Mouse (Mus musculus) liver, adult 2 months (tissue): Measurements from ENCODE around the gene Zc3h4.
A peak's percentile ranks its signal among the peaks of the same experiment; 100 is the strongest.

Experiments used
- CTCF ChIP-seq: fragments of 200-500 bp; IDR thresholded peaks from 2 replicates; pipeline ENCODE4 v1.5.1; 2011; ENCODE audit warnings: low read depth, low read length, control low read depth
- POLR2A ChIP-seq: fragments of 200-500 bp; IDR thresholded peaks from 2 replicates; pipeline ENCODE4 v1.6.1; 2011; ENCODE audit warnings: low read length, control low read depth; ENCODE audit not compliant: insufficient read depth; ENCODE audit errors: extremely low read depth

DNA sequence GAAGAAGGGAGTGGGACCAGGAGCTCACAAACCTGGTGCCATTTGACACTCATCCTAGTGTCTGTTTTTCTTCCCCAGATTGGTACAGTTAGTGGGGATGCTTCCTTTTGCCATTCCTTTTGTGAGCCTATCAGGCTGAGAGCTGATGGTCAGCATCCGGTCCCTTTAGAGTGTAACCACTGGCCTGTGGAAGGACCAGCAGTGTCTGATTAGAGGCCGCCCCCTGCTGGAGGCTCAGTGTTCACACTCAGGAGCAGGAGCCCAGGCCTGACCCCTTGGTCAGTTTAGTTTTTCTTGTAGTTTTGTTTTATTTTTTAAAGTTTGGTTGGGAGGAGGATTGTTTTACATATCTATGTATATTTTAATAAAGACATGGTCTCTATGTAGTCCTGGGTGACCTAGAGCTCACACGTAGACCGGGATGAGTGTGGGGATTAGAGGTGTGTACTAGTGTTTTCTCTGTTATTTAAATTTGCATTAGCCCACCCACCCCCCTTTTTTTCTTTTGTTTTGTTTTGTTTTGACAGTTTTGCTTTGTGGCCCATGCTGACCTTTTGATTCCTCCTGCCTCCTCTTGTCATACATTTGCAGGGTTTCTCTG lies 25.5 kb downstream of the Zc3h4 start:
- TF ChIP-seq CTCF = peak; percentile 92
- no peak for TF ChIP-seq POLR2A
